Mouse (Mus musculus): ENCODE results near the gene Vps54. TPM values are rescaled to one million over a fixed set of nuclear protein-coding genes. Genes with fewer than 3 reads are reported as not detected.
A peak's percentile ranks its signal among the peaks of the same experiment; 100 is the strongest.
"Not testable (repeated sequence)": the region's sequence is repeated elsewhere in the genome, so short reads cannot be mapped to it uniquely, and the experiment has no call there.

Vps54 gene
- 15.4 and 15.5 TPM in 2 replicates for polyA plus RNA-seq (2014; fragmentation: Nextera tagmentation; extraction: Ambion mirVana)

- H3K27me3 ChIP-seq (replicated peaks; ENCODE audit: control insufficient read depth, insufficient read depth, low read length) = no peaks in the 10 kb centered on the region
- ATAC-seq (replicated peaks; ENCODE audit: low FRiP score, low TSS enrichment, low read depth) (peak; percentile 74), DNase-seq (ENCODE audit: low spot score) (peak; percentile 83)
- H3K4me3 ChIP-seq (ENCODE audit: low read depth, low read length) = peak within 1 kb of the TSS; percentile 57
- no peaks in the 10 kb centered on the region for H3K9me3 ChIP-seq (ENCODE audit: control insufficient read depth, low read length)
- no peaks in the 10 kb centered on the region for H3K36me3 ChIP-seq (ENCODE audit: control insufficient read depth, insufficient read depth, low read length)
- peak within 1 kb of the TSS; percentile 56 for H3K4me2 ChIP-seq (ENCODE audit: low read length)
- under 1% methylated on average over 59 of the region's 84 CpGs for WGBS
- peaks cover 9% of the 10 kb centered on the region for H3K4me1 ChIP-seq (replicated peaks; ENCODE audit: control insufficient read depth, insufficient read depth, low read length)
- H3K9ac ChIP-seq (ENCODE audit: low read length) = peak within 1 kb of the TSS; percentile 82
- H3K27ac ChIP-seq (ENCODE audit: low read depth) = peak within 1 kb of the TSS; percentile 96
Measured at GRCm38 (mm10) chr11:21239021-21239661, at the start of gene Vps54. Gene Vps54 (plus strand): TSS chr11:21239281.

DNA sequence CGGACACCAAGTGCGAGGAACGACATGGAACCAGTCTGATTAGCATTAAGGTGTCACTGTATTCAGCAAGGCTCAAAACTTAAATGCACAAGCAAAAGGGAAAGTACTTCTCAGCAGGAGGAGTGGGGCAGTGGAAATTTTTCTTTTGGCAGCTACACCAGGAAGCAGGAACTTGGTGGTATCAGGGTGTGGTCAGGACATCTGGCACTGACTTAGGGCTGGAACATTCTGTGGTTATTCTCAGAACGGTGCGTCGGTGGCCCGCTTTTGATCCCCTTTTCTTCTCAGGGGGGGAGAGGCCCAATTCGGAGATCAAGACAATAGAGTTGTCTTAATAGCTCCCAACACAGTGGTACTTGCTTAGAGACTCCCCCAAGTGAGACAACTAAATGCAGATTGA, 47.3 kb upstream of the Vps54 start:
- H3K27me3 ChIP-seq (replicated peaks; ENCODE audit: control insufficient read depth, insufficient read depth, low read length); ATAC-seq (replicated peaks; ENCODE audit: low FRiP score, low TSS enrichment, low read depth); H3K27ac ChIP-seq (ENCODE audit: low read depth); H3K9ac ChIP-seq (ENCODE audit: low read length); H3K9me3 ChIP-seq (ENCODE audit: control insufficient read depth, low read length); DNase-seq (ENCODE audit: low spot score); H3K4me1 ChIP-seq (replicated peaks; ENCODE audit: control insufficient read depth, insufficient read depth, low read length); H3K4me2 ChIP-seq (ENCODE audit: low read length); H3K36me3 ChIP-seq (ENCODE audit: control insufficient read depth, insufficient read depth, low read length); H3K4me3 ChIP-seq (ENCODE audit: low read depth, low read length): not testable (repeated sequence)
- 90% methylated on average over 8 of the region's 8 CpGs for WGBS

- Histone ChIP-seq H3K9ac (ENCODE audit: low read length) (no peak overlapping the region), H3K4me3 (ENCODE audit: low read depth, low read length) (no peak overlapping the region), H3K27ac (ENCODE audit: low read depth) (no peak overlapping the region), H3K9me3 (ENCODE audit: control insufficient read depth, low read length) (no peaks in the 10 kb centered on the region), H3K27me3 (replicated peaks; ENCODE audit: control insufficient read depth, insufficient read depth, low read length) (no peaks in the 10 kb centered on the region), H3K4me2 (ENCODE audit: low read length) (no peak overlapping the region), H3K4me1 (replicated peaks; ENCODE audit: control insufficient read depth, insufficient read depth, low read length) (no peaks in the 10 kb centered on the region), H3K36me3 (ENCODE audit: control insufficient read depth, insufficient read depth, low read length) (no peaks in the 10 kb centered on the region)
- ATAC-seq (replicated peaks; ENCODE audit: low FRiP score, low TSS enrichment, low read depth) = no peak
- WGBS = 92% methylated on average over 3 of the region's 3 CpGs
- DNase-seq (ENCODE audit: low spot score) = no peak
Measured at GRCm38 (mm10) chr11:21194851-21195250, 44.2 kb upstream of the Vps54 start.

DNA sequence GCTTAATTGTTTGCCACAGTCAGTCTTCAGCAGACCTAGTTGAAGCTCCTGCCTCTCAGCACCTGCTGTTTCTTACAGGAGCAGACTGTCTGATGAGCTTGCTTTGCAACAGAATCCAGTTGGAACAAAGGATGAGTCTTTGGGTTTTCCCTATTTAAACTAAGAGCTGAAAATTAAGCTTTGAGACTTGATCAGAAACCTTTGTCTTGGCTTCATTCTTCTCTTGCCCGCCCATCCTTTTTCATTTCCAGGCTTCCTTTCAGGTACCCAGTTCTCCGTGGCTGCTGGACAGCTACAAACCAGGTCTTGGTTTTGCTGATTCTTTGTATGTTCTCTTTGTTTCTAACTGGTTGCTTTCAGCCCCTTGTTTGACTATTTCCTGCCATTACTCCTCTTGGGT, 30.0 kb upstream of the Vps54 start:
- DNase-seq (ENCODE audit: low spot score) = no peak
- H3K27ac ChIP-seq (ENCODE audit: low read depth) = no peak overlapping the region
- WGBS = 88% methylated on average over 2 of the region's 2 CpGs
- no peak overlapping the region for H3K9ac ChIP-seq (ENCODE audit: low read length)
- H3K36me3 ChIP-seq (ENCODE audit: control insufficient read depth, insufficient read depth, low read length) = no peaks in the 10 kb centered on the region
- H3K4me2 ChIP-seq (ENCODE audit: low read length) = no peak overlapping the region
- 0 out of 2 replicates have a peak, but pooled peaks cover 9% of the 10 kb centered on the region for H3K9me3 ChIP-seq (ENCODE audit: control insufficient read depth, low read length)
- no peaks in the 10 kb centered on the region for H3K4me1 ChIP-seq (replicated peaks; ENCODE audit: control insufficient read depth, insufficient read depth, low read length)
- ATAC-seq (replicated peaks; ENCODE audit: low FRiP score, low TSS enrichment, low read depth) = no peak
- H3K4me3 ChIP-seq (ENCODE audit: low read depth, low read length) = no peak overlapping the region
- H3K27me3 ChIP-seq (replicated peaks; ENCODE audit: control insufficient read depth, insufficient read depth, low read length) = no peaks in the 10 kb centered on the region

GRCm38 (mm10) chr11:21209701-21210100, 29.4 kb upstream of the Vps54 start:
- not testable (repeated sequence) for H3K4me2 ChIP-seq (ENCODE audit: low read length); H3K36me3 ChIP-seq (ENCODE audit: control insufficient read depth, insufficient read depth, low read length); H3K27ac ChIP-seq (ENCODE audit: low read depth); H3K27me3 ChIP-seq (replicated peaks; ENCODE audit: control insufficient read depth, insufficient read depth, low read length); H3K4me3 ChIP-seq (ENCODE audit: low read depth, low read length); DNase-seq (ENCODE audit: low spot score); H3K9me3 ChIP-seq (ENCODE audit: control insufficient read depth, low read length); ATAC-seq (replicated peaks; ENCODE audit: low FRiP score, low TSS enrichment, low read depth); H3K4me1 ChIP-seq (replicated peaks; ENCODE audit: control insufficient read depth, insufficient read depth, low read length); H3K9ac ChIP-seq (ENCODE audit: low read length)
- WGBS = 92% methylated on average over 9 of the region's 9 CpGs

GRCm38 (mm10) chr11:21217419-21217818, 21.7 kb upstream of the Vps54 start:
- Histone ChIP-seq H3K27ac (ENCODE audit: low read depth) (no peak overlapping the region), H3K27me3 (replicated peaks; ENCODE audit: control insufficient read depth, insufficient read depth, low read length) (no peaks in the 10 kb centered on the region), H3K4me1 (replicated peaks; ENCODE audit: control insufficient read depth, insufficient read depth, low read length) (no peaks in the 10 kb centered on the region), H3K4me3 (ENCODE audit: low read depth, low read length) (no peak overlapping the region), H3K36me3 (ENCODE audit: control insufficient read depth, insufficient read depth, low read length) (no peaks in the 10 kb centered on the region), H3K4me2 (ENCODE audit: low read length) (no peak overlapping the region), H3K9me3 (ENCODE audit: control insufficient read depth, low read length) (no peaks in the 10 kb centered on the region), H3K9ac (ENCODE audit: low read length) (no peak overlapping the region)
- WGBS = 86% methylated on average over 3 of the region's 3 CpGs
- DNase-seq (ENCODE audit: low spot score) = no peak
- ATAC-seq (replicated peaks; ENCODE audit: low FRiP score, low TSS enrichment, low read depth) = no peak

DNA sequence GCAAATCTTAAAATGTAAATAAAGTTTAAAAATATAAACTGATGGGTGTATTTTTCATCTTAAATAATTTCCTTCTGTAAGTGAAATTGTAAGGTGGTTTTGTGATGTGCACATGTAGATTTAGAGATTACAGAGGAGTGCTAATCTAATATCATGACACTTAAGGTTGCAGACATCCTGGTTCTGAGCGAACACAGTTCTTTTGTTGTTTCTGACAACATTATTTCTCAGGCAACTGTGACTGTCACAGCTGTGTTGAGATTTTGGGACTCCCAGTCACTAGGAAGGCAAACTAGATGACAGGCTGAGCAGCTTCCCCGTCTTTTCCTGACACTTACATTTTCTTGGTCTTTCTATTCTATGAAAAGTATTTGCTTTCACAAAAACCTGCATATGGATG, 19.8 kb upstream of the Vps54 start:
- Histone ChIP-seq H3K36me3 (ENCODE audit: control insufficient read depth, insufficient read depth, low read length) (no peaks in the 10 kb centered on the region), H3K27me3 (replicated peaks; ENCODE audit: control insufficient read depth, insufficient read depth, low read length) (no peaks in the 10 kb centered on the region), H3K4me3 (ENCODE audit: low read depth, low read length) (no peak overlapping the region), H3K27ac (ENCODE audit: low read depth) (no peak overlapping the region), H3K9me3 (ENCODE audit: control insufficient read depth, low read length) (no peaks in the 10 kb centered on the region), H3K9ac (ENCODE audit: low read length) (no peak overlapping the region), H3K4me2 (ENCODE audit: low read length) (no peak overlapping the region), H3K4me1 (replicated peaks; ENCODE audit: control insufficient read depth, insufficient read depth, low read length) (no peaks in the 10 kb centered on the region)
- ATAC-seq (replicated peaks; ENCODE audit: low FRiP score, low TSS enrichment, low read depth) (no peak), DNase-seq (ENCODE audit: low spot score) (no peak)
- WGBS = 83% methylated on average over 2 of the region's 2 CpGs

DNA sequence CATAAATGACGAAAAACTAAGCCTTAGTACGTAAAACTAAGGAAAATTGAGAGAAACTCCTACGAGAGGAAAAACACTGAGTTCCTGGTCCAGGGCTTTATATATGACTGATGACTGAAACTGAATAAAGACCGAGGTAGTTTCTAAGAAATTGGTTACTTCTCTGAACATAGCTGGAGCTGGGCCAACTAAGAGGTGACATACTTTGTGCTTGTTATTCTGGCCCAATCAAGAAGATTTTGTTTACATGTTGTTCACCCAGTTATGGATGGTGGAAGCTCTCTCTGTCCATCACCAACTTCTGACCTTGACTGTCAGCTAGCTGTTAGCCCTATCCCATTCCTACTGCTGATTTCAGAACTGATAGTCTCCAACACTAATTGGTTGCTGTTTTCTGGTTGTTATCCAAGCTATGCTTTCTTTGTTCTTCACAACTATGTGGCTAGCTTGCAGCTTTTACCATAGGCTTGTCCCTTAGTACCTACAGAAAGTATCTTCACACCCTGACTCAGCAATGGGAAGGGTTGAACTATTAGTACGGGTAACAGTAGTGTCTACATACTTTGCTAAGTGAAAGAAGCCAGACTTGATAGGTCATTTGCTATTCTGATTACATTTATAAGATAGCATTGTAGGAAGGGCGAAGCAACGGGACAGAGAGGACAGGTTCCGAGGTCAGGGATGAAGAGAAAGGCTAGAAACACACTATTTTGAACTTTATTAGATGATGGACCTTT, 19.1 kb upstream of the Vps54 start:
- Histone ChIP-seq H3K27ac (ENCODE audit: low read depth) (no peak overlapping the region), H3K27me3 (replicated peaks; ENCODE audit: control insufficient read depth, insufficient read depth, low read length) (no peaks in the 10 kb centered on the region), H3K9me3 (ENCODE audit: control insufficient read depth, low read length) (no peaks in the 10 kb centered on the region), H3K4me2 (ENCODE audit: low read length) (no peak overlapping the region), H3K4me3 (ENCODE audit: low read depth, low read length) (no peak overlapping the region), H3K9ac (ENCODE audit: low read length) (no peak overlapping the region), H3K36me3 (ENCODE audit: control insufficient read depth, insufficient read depth, low read length) (no peaks in the 10 kb centered on the region), H3K4me1 (replicated peaks; ENCODE audit: control insufficient read depth, insufficient read depth, low read length) (no peaks in the 10 kb centered on the region)
- WGBS = 91% methylated on average over 8 of the region's 8 CpGs
- ATAC-seq (replicated peaks; ENCODE audit: low FRiP score, low TSS enrichment, low read depth) (no peak), DNase-seq (ENCODE audit: low spot score) (no peak)

DNA sequence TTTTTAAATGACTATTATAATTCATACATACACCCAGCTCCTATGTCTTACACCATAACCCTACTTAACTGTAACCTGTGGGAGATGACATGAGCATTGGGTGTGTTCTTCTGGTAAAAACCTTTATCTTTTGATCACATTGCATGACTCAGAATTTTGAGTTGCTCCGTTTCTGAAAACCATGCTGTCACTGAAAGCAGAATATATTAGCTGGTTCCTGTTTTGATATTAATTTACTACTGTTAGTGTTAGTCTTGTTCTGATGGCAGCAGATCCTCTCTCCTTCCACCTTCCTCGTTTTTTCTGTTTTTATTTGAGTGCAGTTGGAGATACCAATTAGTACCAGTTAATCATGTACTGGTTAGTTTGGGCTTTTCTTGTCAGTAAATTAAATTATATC, 18.3 kb upstream of the Vps54 start:
- Histone ChIP-seq H3K9me3 (ENCODE audit: control insufficient read depth, low read length) (no peaks in the 10 kb centered on the region), H3K36me3 (ENCODE audit: control insufficient read depth, insufficient read depth, low read length) (no peaks in the 10 kb centered on the region), H3K4me2 (ENCODE audit: low read length) (no peak overlapping the region), H3K27me3 (replicated peaks; ENCODE audit: control insufficient read depth, insufficient read depth, low read length) (no peaks in the 10 kb centered on the region), H3K9ac (ENCODE audit: low read length) (no peak overlapping the region), H3K4me1 (replicated peaks; ENCODE audit: control insufficient read depth, insufficient read depth, low read length) (no peaks in the 10 kb centered on the region), H3K27ac (ENCODE audit: low read depth) (no peak overlapping the region), H3K4me3 (ENCODE audit: low read depth, low read length) (no peak overlapping the region)
- ATAC-seq (replicated peaks; ENCODE audit: low FRiP score, low TSS enrichment, low read depth) (no peak), DNase-seq (ENCODE audit: low spot score) (no peak)
- 47% methylated on average over 2 of the region's 2 CpGs for WGBS
